Mouse (Mus musculus) limb, embryonic 13.5 days (tissue): ENCODE results near the gene Sh3kbp1. TPM values are rescaled to one million over a fixed set of nuclear protein-coding genes. Genes with fewer than 3 reads are reported as not detected.

ENCODE experiments used
- polyA plus RNA-seq: library from polyadenylated mRNA; unstranded; fragments of >200 nt; fragmentation: Nextera tagmentation; extraction: Ambion mirVana; gene quantifications from 2 replicates; pipeline ENCODE4 v1.2.1, GENCODE M21; 2015

Gene Sh3kbp1
- polyA plus RNA-seq, 1 experiment from 2014 or later: 39.0 TPM

Other genes starting within 250 kb of the Sh3kbp1 start
- 1.5 and 2.0 TPM in 2 replicates for gene Map7d2, start 212.7 kb upstream of the Sh3kbp1 start, polyA plus RNA-seq
- gene Bclaf3, start 100.6 kb upstream of the Sh3kbp1 start, polyA plus RNA-seq: 24.1 and 24.4 TPM in 2 replicates